Mouse (Mus musculus): ENCODE measurements around the gene Ntrk2. TPM values are rescaled to one million over a fixed set of nuclear protein-coding genes. Genes with fewer than 3 reads are reported as not detected.

The Ntrk2 gene
- polyA plus RNA-seq, 1 experiment from 2014 or later = 0.27 TPM

DNA sequence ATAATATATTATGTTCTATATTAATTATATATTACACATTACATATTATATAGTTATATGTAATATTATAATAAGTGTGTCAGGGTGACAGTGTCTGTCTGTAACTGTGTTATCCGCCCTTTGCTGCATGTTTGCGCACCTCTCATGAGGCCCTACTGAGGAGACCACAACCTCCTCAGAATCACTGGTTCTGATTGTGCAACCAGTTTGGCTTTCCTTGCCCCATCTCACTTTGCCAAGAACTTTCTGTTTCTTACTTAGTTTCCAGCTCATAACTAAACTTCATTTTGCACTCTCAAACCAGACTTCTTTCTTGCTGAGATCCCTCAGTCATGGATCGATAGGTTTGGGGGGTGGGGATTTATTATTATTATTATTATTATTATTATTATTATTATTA, 120.8 kb downstream of the Ntrk2 start:
- Histone ChIP-seq H3K4me2 (no peak overlapping the region), H3K9me3 (replicated peaks) (no peaks in the 10 kb centered on the region), H3K4me3 (replicated peaks) (no peak overlapping the region), H3K36me3 (no peaks in the 10 kb centered on the region), H3K27me3 (no peaks in the 10 kb centered on the region), H3K9ac (no peak overlapping the region), H3K4me1 (replicated peaks) (no peaks in the 10 kb centered on the region), H3K27ac (no peak overlapping the region)
- no peak for ATAC-seq (ENCODE audit: low read depth)
- WGBS (ENCODE audit: insufficient replicate concordance) = 86% methylated on average over 3 of the region's 3 CpGs
- no peak for DNase-seq

GRCm38 (mm10) chr13:58927656-58928226, 121.4 kb downstream of the Ntrk2 start:
- H3K4me3 ChIP-seq (replicated peaks) = no peak overlapping the region
- H3K4me1 ChIP-seq (replicated peaks) = no peaks in the 10 kb centered on the region
- H3K4me2 ChIP-seq = no peak overlapping the region
- ATAC-seq (ENCODE audit: low read depth) = no peak
- H3K27me3 ChIP-seq = no peaks in the 10 kb centered on the region
- no peak overlapping the region for H3K9ac ChIP-seq
- DNase-seq = no peak
- no peak overlapping the region for H3K27ac ChIP-seq
- no peaks in the 10 kb centered on the region for H3K36me3 ChIP-seq
- no peaks in the 10 kb centered on the region for H3K9me3 ChIP-seq (replicated peaks)
- WGBS (ENCODE audit: insufficient replicate concordance) = 70% methylated on average over 16 of the region's 16 CpGs

DNA sequence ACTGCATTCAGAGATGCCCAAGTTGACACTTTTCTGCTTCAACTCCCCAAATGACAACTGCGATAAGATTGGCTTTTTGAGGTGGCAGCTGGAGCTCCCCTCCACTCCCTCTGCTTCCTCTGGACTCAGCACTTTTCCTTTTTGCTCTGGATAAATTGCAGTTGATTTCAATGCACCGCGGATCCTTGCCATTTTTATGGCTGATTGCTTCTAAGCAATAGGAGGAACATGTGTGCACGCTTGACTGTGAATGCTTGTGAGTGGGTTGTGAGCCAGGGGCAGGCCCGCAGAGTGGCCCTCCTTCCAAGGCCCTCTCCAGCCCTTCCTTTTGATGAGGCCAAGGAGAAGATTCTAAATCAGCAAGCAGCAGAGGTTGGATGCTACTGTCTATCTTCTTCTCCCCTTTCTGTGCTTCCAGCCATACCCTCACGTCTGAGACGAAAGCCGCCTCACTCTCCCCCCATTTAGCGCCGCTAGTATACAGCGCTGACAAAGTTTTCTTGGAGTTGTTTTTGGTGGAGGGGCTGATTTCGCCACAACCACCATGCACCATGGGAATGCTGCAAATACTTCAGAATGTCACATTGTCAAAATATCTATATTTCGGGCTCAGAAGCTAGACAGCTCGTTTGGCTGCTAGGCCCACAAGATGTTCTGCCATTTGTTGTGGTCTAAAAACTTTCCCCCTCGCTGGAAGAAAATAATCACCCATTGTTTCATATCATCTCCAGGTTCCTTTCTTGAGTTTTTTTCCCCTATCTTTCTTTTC, 122.5 kb downstream of the Ntrk2 start:
- Histone ChIP-seq H3K4me2 (no peak overlapping the region), H3K27me3 (no peaks in the 10 kb centered on the region), H3K9me3 (replicated peaks) (no peaks in the 10 kb centered on the region), H3K4me3 (replicated peaks) (no peak overlapping the region), H3K36me3 (no peaks in the 10 kb centered on the region), H3K27ac (no peak overlapping the region), H3K4me1 (replicated peaks) (no peaks in the 10 kb centered on the region), H3K9ac (no peak overlapping the region)
- WGBS (ENCODE audit: insufficient replicate concordance) = 73% methylated on average over 15 of the region's 15 CpGs
- no peak for DNase-seq
- no peak for ATAC-seq (ENCODE audit: low read depth)

GRCm38 (mm10) chr13:58930161-58930560, 123.8 kb downstream of the Ntrk2 start:
- WGBS (ENCODE audit: insufficient replicate concordance) = 62% methylated on average over 1 of the region's 1 CpGs
- no peak overlapping the region for H3K4me3 ChIP-seq (replicated peaks)

GRCm38 (mm10) chr13:58933126-58933525, 126.8 kb downstream of the Ntrk2 start:
- no peak overlapping the region for H3K27ac ChIP-seq
- H3K9ac ChIP-seq = no peak overlapping the region
- H3K4me1 ChIP-seq (replicated peaks) = no peaks in the 10 kb centered on the region
- no peaks in the 10 kb centered on the region for H3K9me3 ChIP-seq (replicated peaks)
- H3K36me3 ChIP-seq = no peaks in the 10 kb centered on the region
- no peak for ATAC-seq (ENCODE audit: low read depth)
- H3K27me3 ChIP-seq = no peaks in the 10 kb centered on the region
- no peak for DNase-seq
- H3K4me3 ChIP-seq (replicated peaks) = no peak overlapping the region
- H3K4me2 ChIP-seq = no peak overlapping the region
- 38% methylated on average over 4 of the region's 4 CpGs for WGBS (ENCODE audit: insufficient replicate concordance)

More at GRCm38 (mm10) chr13:58930161-58930560, 123.8 kb downstream of the Ntrk2 start:
- no peaks in the 10 kb centered on the region for H3K27me3 ChIP-seq
- H3K9ac ChIP-seq = no peak overlapping the region
- H3K36me3 ChIP-seq = no peaks in the 10 kb centered on the region
- no peak overlapping the region for H3K4me2 ChIP-seq
- no peak for DNase-seq
- no peak for ATAC-seq (ENCODE audit: low read depth)
- no peaks in the 10 kb centered on the region for H3K4me1 ChIP-seq (replicated peaks)
- no peak overlapping the region for H3K27ac ChIP-seq
- no peaks in the 10 kb centered on the region for H3K9me3 ChIP-seq (replicated peaks)

GRCm38 (mm10) chr13:58934576-58935110, 128.3 kb downstream of the Ntrk2 start:
- Histone ChIP-seq H3K4me1 (replicated peaks) (no peaks in the 10 kb centered on the region), H3K4me3 (replicated peaks) (no peak overlapping the region), H3K9me3 (replicated peaks) (no peaks in the 10 kb centered on the region), H3K9ac (no peak overlapping the region), H3K27me3 (no peaks in the 10 kb centered on the region), H3K36me3 (no peaks in the 10 kb centered on the region), H3K27ac (no peak overlapping the region), H3K4me2 (no peak overlapping the region)
- no peak for DNase-seq
- no peak for ATAC-seq (ENCODE audit: low read depth)
- 58% methylated on average over 3 of the region's 3 CpGs for WGBS (ENCODE audit: insufficient replicate concordance)

- H3K4me3 ChIP-seq (replicated peaks) = no peak overlapping the region
- no peak overlapping the region for H3K4me2 ChIP-seq
- WGBS (ENCODE audit: insufficient replicate concordance) = 18% methylated on average over 8 of the region's 8 CpGs
- no peaks in the 10 kb centered on the region for H3K36me3 ChIP-seq
- ATAC-seq (ENCODE audit: low read depth) (no peak), DNase-seq (no peak)
- no peak overlapping the region for H3K27ac ChIP-seq
- no peak overlapping the region for H3K9ac ChIP-seq
- no peaks in the 10 kb centered on the region for H3K9me3 ChIP-seq (replicated peaks)
- H3K4me1 ChIP-seq (replicated peaks) = no peaks in the 10 kb centered on the region
- no peaks in the 10 kb centered on the region for H3K27me3 ChIP-seq
Observed at GRCm38 (mm10) chr13:58935956-58936495, 129.7 kb downstream of the Ntrk2 start.

DNA sequence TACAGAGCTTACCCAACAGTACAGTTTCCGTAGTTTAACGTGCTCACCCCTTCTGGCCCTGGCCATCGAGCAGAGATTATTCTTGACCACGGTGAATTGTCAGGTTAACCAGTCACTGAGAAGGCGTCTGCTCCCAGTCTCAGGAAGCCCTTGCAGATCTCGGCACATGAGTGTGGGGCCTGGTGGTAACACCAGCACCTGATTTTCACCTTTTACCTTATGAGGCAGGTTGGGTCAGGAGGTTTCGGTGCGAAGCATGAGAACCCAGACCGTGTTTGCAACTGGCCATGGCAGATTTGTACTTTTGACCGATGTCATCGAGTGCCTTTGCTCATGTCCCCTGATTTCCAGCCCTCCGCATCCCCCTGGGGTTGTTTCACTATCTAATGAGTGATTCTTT, 131.5 kb downstream of the Ntrk2 start:
- no peak overlapping the region for H3K9ac ChIP-seq
- H3K4me1 ChIP-seq (replicated peaks) = no peaks in the 10 kb centered on the region
- no peak overlapping the region for H3K4me3 ChIP-seq (replicated peaks)
- no peak overlapping the region for H3K27ac ChIP-seq
- whole genome bisulfite sequencing (ENCODE audit: insufficient replicate concordance) = 74% methylated on average over 12 of the region's 12 CpGs
- H3K36me3 ChIP-seq = no peaks in the 10 kb centered on the region
- no peaks in the 10 kb centered on the region for H3K9me3 ChIP-seq (replicated peaks)
- DNase-seq (no peak), ATAC-seq (ENCODE audit: low read depth) (no peak)
- H3K4me2 ChIP-seq = no peak overlapping the region
- H3K27me3 ChIP-seq = no peaks in the 10 kb centered on the region

DNA sequence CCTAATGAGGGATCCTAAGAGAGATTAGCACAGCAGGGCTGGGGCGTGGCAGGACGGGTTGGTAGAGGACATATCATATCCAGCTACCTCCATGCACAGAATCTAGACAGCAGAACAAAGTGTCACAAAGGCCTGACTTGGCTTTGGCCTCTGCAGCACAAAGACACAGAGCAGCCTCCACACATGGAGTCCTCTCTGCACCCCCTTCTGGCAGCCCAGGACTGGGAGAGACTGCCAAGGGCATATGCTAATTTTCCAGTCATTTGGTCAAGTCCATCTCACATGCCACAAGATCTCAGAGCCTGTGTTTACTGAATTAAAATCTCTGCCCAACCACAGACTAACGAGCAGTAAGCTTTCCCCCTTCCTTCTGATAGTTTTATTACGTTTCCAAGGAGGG, 132.1 kb downstream of the Ntrk2 start:
- Histone ChIP-seq H3K4me1 (replicated peaks) (no peaks in the 10 kb centered on the region), H3K9me3 (replicated peaks) (no peaks in the 10 kb centered on the region), H3K4me3 (replicated peaks) (no peak overlapping the region), H3K4me2 (no peak overlapping the region), H3K27ac (no peak overlapping the region), H3K36me3 (no peaks in the 10 kb centered on the region), H3K27me3 (no peaks in the 10 kb centered on the region), H3K9ac (no peak overlapping the region)
- WGBS (ENCODE audit: insufficient replicate concordance) = 53% methylated on average over 4 of the region's 4 CpGs
- no peak for ATAC-seq (ENCODE audit: low read depth)
- no peak for DNase-seq

- ATAC-seq (ENCODE audit: low read depth) = no peak
- Histone ChIP-seq H3K27ac (no peak overlapping the region), H3K4me3 (replicated peaks) (no peak overlapping the region), H3K9ac (no peak overlapping the region), H3K9me3 (replicated peaks) (no peaks in the 10 kb centered on the region), H3K36me3 (no peaks in the 10 kb centered on the region), H3K27me3 (no peaks in the 10 kb centered on the region), H3K4me1 (replicated peaks) (no peaks in the 10 kb centered on the region), H3K4me2 (no peak overlapping the region)
- DNase-seq = no peak
- WGBS (ENCODE audit: insufficient replicate concordance) = 72% methylated on average over 6 of the region's 6 CpGs
Observed at GRCm38 (mm10) chr13:58940208-58940607, 133.8 kb downstream of the Ntrk2 start.

- Histone ChIP-seq H3K4me3 (replicated peaks) (no peak overlapping the region), H3K27ac (no peak overlapping the region), H3K4me1 (replicated peaks) (no peaks in the 10 kb centered on the region), H3K36me3 (no peaks in the 10 kb centered on the region), H3K27me3 (no peaks in the 10 kb centered on the region), H3K9ac (no peak overlapping the region), H3K4me2 (no peak overlapping the region), H3K9me3 (replicated peaks) (no peaks in the 10 kb centered on the region)
- ATAC-seq (ENCODE audit: low read depth) = no peak
- WGBS (ENCODE audit: insufficient replicate concordance) = 34% methylated on average over 7 of the region's 7 CpGs
- DNase-seq = no peak
Observed at GRCm38 (mm10) chr13:58940798-58941197, 134.4 kb downstream of the Ntrk2 start.

All from liver, embryonic 13.5 days (tissue).